Mouse (Mus musculus) liver, adult 2 months (tissue): Measurements from ENCODE around the gene Nos1ap. TPM values are rescaled to one million over a fixed set of nuclear protein-coding genes. Genes with fewer than 3 reads are reported as not detected.

Experiments used
- DNase-seq: peaks from one replicate; pipeline ENCODE4 v3.0.0-alpha.2; 2011; ENCODE audit warnings: low read depth, low spot score; ENCODE audit errors: extremely low read depth
- H3K27ac ChIP-seq: fragments of 200-500 bp; replicated peaks from 2 replicates; pipeline ENCODE4 v1.5.1; 2012; ENCODE audit warnings: low read depth, mild to moderate bottlenecking, control low read depth, inconsistent platforms, low read length; ENCODE audit not compliant: insufficient read depth
- H3K27me3 ChIP-seq: fragments of 200-500 bp; 2 replicates; pipeline ENCODE4 v1.6.1; 2012; ENCODE audit warnings: mild to moderate bottlenecking, moderate library complexity, low read length, inconsistent platforms; ENCODE audit not compliant: control insufficient read depth, insufficient read depth
- H3K36me3 ChIP-seq: fragments of 200-500 bp; 2 replicates; pipeline ENCODE4 v1.6.1; 2012; ENCODE audit warnings: low read length, inconsistent platforms; ENCODE audit not compliant: control insufficient read depth, insufficient read depth
- H3K4me1 ChIP-seq: fragments of 200-500 bp; 2 replicates; pipeline ENCODE4 v1.6.1; 2011; ENCODE audit warnings: low read length; ENCODE audit not compliant: control insufficient read depth, insufficient read depth
- H3K4me3 ChIP-seq: fragments of 200-500 bp; 2 replicates; pipeline ENCODE4 v1.5.1; 2011; ENCODE audit warnings: low read depth, mild to moderate bottlenecking, control low read depth, low read length, moderate library complexity; ENCODE audit not compliant: insufficient read depth
- H3K79me2 ChIP-seq: fragments of 200-500 bp; 2 replicates; pipeline ENCODE4 v1.6.1; 2012; ENCODE audit warnings: inconsistent platforms, mild to moderate bottlenecking, low read length, moderate library complexity; ENCODE audit not compliant: control insufficient read depth, insufficient read depth
- H3K9ac ChIP-seq: fragments of 200-500 bp; 2 replicates; pipeline ENCODE4 v1.6.1; 2012; ENCODE audit warnings: low read depth, mild to moderate bottlenecking, control low read depth, inconsistent platforms, low read length
- CTCF ChIP-seq: fragments of 200-500 bp; IDR thresholded peaks from 2 replicates; pipeline ENCODE4 v1.5.1; 2011; ENCODE audit warnings: low read depth, low read length, control low read depth
- POLR2A ChIP-seq: fragments of 200-500 bp; IDR thresholded peaks from 2 replicates; pipeline ENCODE4 v1.6.1; 2011; ENCODE audit warnings: low read length, control low read depth; ENCODE audit not compliant: insufficient read depth; ENCODE audit errors: extremely low read depth
- WGBS: fragments of 180-500 bp; shearing (Covaris S2); methylation state at CpG from one replicate; pipeline ENCODE4 v1.1.7; 2018; 5-methylcytosine and 5-hydroxymethylcytosine counted together
- polyA plus RNA-seq: library from polyadenylated mRNA; depleted of rRNA; stranded (reverse); fragments of >200 nt; gene quantifications from 2 replicates; pipeline ENCODE4 v1.2.3, GENCODE M21; 2012
- total RNA-seq: library from RNA; depleted of rRNA; stranded (reverse); fragments of >200 nt; gene quantifications from 2 replicates; pipeline ENCODE4 v1.2.3, GENCODE M21; 2014

Nos1ap gene
- total and polyA plus RNA-seq, 2 experiments = 1.8 to 3.1 TPM

- DNase-seq = no peak
- Histone ChIP-seq H3K27ac (no peak overlapping the region), H3K27me3 (no peaks in the 10 kb centered on the region), H3K36me3 (no peaks in the 10 kb centered on the region), H3K9ac (no peak overlapping the region), H3K4me1 (peaks cover 2% of the 10 kb centered on the region; the same call in 1 of the 2 replicates), H3K79me2 (peaks cover 26% of the 10 kb centered on the region; the same call in 1 of the 2 replicates), H3K4me3 (no peak overlapping the region)
- 36% methylated on average over 4 of the region's 4 CpGs for WGBS
- no peak for TF ChIP-seq CTCF
- no peak for TF ChIP-seq POLR2A
Measured at GRCm38 (mm10) chr1:170457673-170458072, 132.0 kb downstream of the Nos1ap start.

GRCm38 (mm10) chr1:170455910-170456700, 133.6 kb downstream of the Nos1ap start:
- peak; percentile 94 for DNase-seq
- Histone ChIP-seq H3K36me3 (no peaks in the 10 kb centered on the region), H3K9ac (no peak overlapping the region), H3K79me2 (peaks cover 26% of the 10 kb centered on the region; the same call in 1 of the 2 replicates), H3K4me1 (peaks cover 2% of the 10 kb centered on the region; the same call in 1 of the 2 replicates), H3K27me3 (no peaks in the 10 kb centered on the region), H3K27ac (no peak overlapping the region), H3K4me3 (no peak overlapping the region)
- WGBS = 50% methylated on average over 14 of the region's 14 CpGs
- no peak for TF ChIP-seq POLR2A
- TF ChIP-seq CTCF = no peak

- H3K79me2 ChIP-seq = peaks cover 26% of the 10 kb centered on the region; the same call in 1 of the 2 replicates
- H3K4me1 ChIP-seq = peaks cover 2% of the 10 kb centered on the region; the same call in 1 of the 2 replicates
- H3K36me3 ChIP-seq = no peaks in the 10 kb centered on the region
- H3K27ac ChIP-seq = no peak overlapping the region
- DNase-seq = no peak
- H3K9ac ChIP-seq = no peak overlapping the region
- H3K27me3 ChIP-seq = no peaks in the 10 kb centered on the region
- TF ChIP-seq POLR2A (no peak), CTCF (no peak)
- H3K4me3 ChIP-seq = no peak overlapping the region
- WGBS = 94% methylated on average over 3 of the region's 3 CpGs
Measured at GRCm38 (mm10) chr1:170455387-170455786, 134.3 kb downstream of the Nos1ap start.

- Histone ChIP-seq H3K27ac (no peak overlapping the region), H3K36me3 (no peaks in the 10 kb centered on the region), H3K4me3 (no peak overlapping the region), H3K9ac (no peak overlapping the region), H3K4me1 (peaks cover 2% of the 10 kb centered on the region; the same call in 1 of the 2 replicates), H3K79me2 (peaks cover 22% of the 10 kb centered on the region; the same call in 1 of the 2 replicates), H3K27me3 (no peaks in the 10 kb centered on the region)
- WGBS = 65% methylated on average over 3 of the region's 3 CpGs
- TF ChIP-seq CTCF (no peak), POLR2A (no peak)
- DNase-seq = no peak
Measured at GRCm38 (mm10) chr1:170453455-170453854, 136.2 kb downstream of the Nos1ap start.

- H3K36me3 ChIP-seq = no peaks in the 10 kb centered on the region
- H3K27me3 ChIP-seq = no peaks in the 10 kb centered on the region
- WGBS = 68% methylated on average over 2 of the region's 2 CpGs
- H3K27ac ChIP-seq = no peak overlapping the region
- no peaks in the 10 kb centered on the region for H3K79me2 ChIP-seq
- no peak overlapping the region for H3K9ac ChIP-seq
- H3K4me3 ChIP-seq = no peak overlapping the region
- H3K4me1 ChIP-seq = no peaks in the 10 kb centered on the region
- TF ChIP-seq POLR2A (no peak), CTCF (no peak)
- no peak for DNase-seq
Measured at GRCm38 (mm10) chr1:170448244-170448643, 141.4 kb downstream of the Nos1ap start.

GRCm38 (mm10) chr1:170445458-170445857, 144.2 kb downstream of the Nos1ap start:
- H3K9ac ChIP-seq = no peak overlapping the region
- no peaks in the 10 kb centered on the region for H3K27me3 ChIP-seq
- peaks cover 5% of the 10 kb centered on the region; the same call in 1 of the 2 replicates for H3K79me2 ChIP-seq
- no peak for DNase-seq
- 73% methylated on average over 3 of the region's 3 CpGs for WGBS
- no peak overlapping the region for H3K27ac ChIP-seq
- no peak for TF ChIP-seq POLR2A
- H3K4me1 ChIP-seq = no peaks in the 10 kb centered on the region; the same call in 1 of the 2 replicates
- no peaks in the 10 kb centered on the region for H3K36me3 ChIP-seq
- H3K4me3 ChIP-seq = no peak overlapping the region
